Mouse (Mus musculus) ES-Bruce4 (cell line): ENCODE measurements around the gene Cflar.

ENCODE experiments used
- CTCF ChIP-seq: IDR thresholded peaks from one replicate; pipeline ENCODE4 v1.8.1; 2011; ENCODE audit warnings: low read depth, low read length
- EP300 ChIP-seq: IDR thresholded peaks from 2 replicates; pipeline ENCODE4 v1.6.1; 2011; ENCODE audit warnings: low read depth, low read length; ENCODE audit not compliant: insufficient read depth

DNA sequence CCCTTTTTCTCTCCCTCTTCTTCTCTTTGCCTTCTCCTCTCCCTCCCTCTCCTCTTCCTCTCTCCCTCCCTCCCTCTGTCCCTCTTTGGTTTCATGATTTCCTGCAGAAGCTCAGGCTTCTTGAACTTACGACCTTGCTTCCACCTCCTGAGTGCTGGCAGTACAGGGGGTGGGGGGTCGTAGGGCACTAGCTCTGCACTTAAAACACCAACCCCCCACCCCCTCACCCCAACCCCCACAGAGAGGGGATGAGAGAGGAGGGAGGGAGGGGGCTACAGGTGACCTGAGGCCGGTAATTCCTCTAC is 84.7 kb downstream of the Cflar start:
- TF ChIP-seq CTCF: no peak
- no peak for TF ChIP-seq EP300
